Mouse (Mus musculus): ENCODE results near the gene Grm8.

Gene Grm8

DNA sequence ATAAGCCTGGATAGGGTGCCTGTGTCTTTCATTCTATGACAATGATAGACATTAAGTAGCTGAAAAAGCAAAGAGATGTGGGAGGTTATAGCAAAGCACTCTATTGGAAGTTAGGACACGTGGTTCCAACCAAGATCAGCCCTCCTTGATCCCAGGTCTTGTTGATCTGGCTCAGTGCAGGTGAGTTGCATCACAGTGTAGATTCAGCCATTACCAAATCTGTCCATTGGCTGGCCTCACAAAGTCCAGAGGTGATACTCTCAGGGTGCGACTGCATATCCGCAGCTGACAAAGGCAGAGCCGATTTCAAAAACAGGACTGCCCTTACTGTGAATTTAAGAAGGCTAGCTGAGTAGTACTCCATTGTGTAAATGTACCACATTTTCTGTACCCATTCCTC is 103.0 kb downstream of the Grm8 start:
- no peak for DNase-seq

DNA sequence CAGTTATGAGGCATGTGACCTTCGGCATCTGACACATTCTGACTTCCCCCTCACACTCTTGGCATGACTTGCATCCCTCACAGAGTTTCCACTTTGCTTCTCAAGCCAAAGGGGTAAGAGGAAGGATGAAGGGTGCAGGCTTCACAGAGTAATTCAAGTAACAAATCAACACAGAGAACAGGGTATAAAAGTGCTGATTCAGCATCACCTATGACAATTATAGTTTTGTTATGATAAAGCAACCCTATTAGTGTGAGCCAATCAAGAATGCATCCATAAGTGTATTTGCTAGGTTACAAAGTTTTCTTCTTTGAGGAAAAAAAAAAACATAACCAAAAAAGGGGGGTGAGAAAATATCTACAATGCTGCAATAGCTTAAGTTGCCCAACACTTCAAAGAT is 117.3 kb downstream of the Grm8 start:
- DNase-seq = no peak

DNA sequence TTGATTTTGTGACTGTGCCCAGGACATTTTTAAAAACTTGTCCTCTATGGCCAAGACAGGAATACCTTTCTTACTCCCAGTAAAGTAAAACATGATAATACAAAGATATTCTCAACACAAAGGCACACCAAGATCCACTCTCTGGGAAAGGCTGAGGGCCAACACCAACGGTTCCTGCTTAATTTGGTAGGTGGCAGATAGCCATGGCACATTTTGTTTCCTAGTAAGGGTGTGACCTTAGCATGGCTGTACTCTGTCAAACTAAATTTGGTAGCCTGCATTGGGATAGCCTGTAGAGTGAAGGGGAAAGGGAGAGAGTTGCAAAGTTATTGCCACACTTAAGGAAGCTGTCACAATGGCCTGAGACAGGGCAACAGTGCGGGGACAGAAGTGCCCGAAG is 128.0 kb downstream of the Grm8 start:
- DNase-seq = no peak

DNA sequence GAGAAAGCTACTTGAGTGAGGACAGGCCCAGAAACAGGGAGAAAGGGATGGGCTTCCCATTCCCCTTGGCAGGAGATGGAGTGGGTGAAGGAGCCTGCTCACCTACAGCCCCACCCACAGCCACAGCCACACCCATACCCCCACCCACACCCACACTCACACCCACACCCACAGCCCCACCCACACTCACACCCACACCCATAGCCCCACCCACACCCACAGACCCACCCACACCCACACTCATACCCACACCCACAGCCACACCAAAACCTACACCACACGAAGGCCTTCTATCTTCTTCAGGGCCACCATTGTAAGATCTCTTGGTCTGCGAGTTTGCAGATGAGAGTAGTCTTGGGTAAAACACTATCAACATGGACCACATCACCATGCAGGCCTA is 137.7 kb downstream of the Grm8 start:
- DNase-seq = no peak

DNA sequence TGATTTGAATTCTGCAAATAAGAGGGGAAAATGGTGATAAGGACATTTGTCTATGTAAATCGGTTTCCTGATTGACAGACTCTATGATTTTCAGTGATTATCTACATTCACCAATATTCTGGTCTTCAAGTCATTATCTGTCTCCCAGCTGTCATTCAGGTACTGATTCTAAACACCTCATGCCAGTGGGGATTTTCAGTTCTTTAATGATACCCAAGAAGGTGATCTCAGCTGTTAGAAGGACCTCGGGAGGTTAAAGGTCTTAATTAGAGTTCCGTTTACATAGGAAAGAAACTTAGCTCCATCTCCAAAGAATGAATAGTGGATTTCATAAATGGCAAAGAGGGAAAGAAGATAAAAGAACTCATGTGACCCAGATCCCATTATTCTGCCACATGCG is 143.7 kb downstream of the Grm8 start:
- DNase-seq = no peak

DNA sequence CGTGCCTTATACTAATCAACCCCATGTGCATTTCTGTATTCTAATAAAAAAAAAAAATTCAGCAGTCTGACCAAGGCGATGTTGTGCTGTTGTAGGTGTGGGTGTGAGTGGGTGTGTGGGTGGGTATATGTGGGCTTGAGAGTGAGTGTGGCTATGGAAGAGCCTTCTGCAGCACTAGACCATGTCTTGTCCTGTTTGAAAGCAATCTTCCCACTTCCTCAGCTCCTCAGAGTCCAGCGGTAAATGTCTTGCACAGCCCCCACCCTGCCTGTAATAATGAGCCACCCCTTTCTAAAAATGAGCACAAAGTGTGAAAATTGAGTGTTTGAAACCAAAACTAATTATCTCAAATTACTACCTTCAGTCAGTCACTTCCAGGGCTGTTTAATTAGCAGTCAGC is 152.4 kb downstream of the Grm8 start:
- no peak for DNase-seq

DNA sequence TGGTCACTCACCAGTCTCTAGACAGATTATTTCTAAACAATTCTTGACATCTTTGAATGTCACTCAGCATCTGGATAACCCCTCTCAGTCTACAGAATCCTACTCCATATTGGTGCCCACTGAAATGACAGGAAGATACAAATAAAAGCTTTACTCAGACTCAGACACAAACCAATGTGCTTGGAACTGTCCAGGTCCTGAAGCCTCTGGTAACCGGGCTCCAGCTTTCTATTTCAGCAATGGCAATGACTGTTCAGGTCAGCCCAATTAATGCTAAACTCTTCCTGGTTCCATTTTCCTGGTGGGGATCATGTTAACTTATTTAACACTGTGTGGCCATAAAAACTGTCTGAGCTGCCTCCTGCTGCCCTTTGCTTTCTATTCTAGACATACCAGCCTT is 153.0 kb downstream of the Grm8 start:
- no peak for DNase-seq

DNA sequence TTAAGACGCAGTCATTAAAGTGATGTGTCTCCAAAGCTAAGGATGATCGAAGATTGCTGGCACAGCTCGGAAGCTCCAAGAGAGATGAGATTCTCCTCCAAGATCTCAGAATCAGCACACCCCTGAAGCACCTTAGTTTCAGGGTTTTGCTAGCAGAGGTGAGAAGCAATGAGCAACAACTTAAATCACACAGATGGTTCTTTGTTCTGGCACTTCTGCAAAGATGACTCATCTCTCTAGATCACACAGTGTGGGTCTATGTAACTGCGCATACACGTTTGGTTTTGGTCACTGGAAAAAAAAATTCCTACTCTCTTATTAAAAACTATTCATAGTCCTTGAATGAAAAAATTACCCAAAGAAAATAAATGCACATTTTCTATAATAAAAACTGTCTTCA is 157.6 kb downstream of the Grm8 start:
- DNase-seq = no peak

DNA sequence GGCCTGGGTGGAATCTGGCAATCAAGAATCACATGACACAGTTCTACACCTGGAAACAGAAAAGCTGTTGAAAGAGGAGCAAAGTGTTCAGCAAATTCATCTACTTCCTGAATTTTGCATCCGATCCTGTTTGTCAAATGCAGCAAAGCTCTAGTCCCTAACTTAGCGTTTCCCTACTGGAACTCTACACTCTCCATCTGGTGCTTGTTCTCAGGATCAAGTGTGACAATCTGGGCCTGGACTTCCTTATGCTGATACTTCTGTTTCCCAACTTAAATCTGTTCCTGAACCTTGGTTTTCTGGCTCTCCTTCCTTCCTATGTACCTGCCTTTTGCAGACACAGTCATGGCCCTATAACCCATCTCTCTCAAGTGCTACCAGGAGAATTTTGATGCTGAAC is 166.1 kb downstream of the Grm8 start:
- no peak for DNase-seq

DNA sequence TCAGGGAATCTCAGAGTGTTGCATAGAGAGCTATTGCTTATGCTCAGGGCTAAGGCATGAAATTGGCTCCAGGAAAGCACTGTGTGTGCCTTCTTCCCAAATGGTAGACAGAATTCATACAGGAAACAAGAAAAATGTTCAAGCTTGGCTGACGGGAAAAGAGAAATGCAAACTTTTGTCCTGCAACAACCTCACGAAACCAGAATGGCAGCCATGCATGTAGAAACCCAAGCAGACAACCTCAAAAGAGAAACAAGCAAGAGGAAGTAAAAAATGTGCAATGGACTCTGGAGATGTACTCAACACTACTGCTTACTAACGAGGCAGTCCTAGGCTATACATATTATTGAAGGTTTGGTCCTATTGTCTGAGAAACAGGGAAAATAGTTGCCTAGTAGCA is 167.9 kb downstream of the Grm8 start:
- DNase-seq = no peak

DNA sequence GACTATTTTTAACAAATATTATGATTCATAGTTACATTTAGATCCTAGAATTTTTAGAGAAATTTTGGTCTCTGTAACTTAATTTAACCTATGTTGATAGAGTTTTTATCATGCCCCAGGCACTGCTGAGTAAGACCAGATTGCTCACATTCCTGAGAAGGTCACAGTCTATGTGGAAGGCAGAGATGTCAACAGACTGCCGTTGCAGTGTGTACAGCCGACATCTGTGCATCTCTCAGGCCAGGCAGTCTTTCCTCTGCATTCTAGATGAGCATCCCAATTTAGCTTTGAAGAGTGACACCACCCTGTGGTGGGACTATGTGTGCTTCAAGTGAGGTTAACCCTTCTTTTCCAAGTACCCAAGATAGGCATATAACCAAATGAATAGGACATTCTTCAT is 169.7 kb downstream of the Grm8 start:
- no peak for DNase-seq

DNA sequence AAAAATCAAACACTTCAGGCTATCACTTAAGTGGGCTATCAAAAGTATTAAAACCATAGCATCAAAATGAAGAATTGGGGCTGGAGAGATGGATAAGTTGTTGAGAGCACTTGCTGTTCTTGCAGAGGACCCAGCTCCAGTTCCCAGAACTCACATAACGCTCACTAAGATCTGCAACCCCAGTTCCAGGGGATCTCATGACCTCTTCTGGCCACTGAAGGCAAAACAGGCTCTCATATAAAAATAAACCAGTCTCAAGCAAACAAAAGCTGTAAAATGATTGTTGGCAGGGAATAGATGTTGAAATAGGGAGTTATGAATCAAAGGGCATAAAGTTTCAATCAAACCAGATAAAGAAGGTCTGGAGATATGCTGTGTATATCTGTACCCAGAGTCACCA is 171.1 kb downstream of the Grm8 start:
- no peak for DNase-seq

DNA sequence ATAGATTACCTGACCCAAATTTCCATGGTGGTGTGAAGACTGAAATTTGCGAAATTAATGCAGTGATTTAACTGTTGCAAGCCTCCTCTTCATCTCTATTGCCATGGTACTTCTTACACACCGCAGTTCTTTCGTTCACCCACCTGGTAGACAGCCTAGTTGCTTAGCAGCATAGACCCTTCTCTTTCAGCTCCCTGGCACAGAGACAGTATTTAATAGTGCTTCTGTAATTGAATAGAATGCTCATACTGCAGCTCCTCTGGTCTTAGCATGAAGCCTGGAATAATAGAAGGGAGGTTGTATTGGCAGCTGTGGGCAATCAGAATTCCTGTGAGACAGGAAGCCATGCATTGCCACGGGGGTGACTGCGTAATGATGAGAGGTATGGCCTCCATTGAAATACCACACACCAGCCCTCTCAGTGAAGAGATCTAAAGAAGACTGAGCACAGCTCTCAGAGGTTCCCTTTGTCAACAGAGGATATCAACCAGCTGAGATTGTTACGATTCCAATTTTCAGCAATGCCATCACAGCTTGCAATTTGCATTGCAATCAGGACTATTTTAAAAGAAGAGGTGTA is 178.6 kb downstream of the Grm8 start:
- DNase-seq = no peak

DNA sequence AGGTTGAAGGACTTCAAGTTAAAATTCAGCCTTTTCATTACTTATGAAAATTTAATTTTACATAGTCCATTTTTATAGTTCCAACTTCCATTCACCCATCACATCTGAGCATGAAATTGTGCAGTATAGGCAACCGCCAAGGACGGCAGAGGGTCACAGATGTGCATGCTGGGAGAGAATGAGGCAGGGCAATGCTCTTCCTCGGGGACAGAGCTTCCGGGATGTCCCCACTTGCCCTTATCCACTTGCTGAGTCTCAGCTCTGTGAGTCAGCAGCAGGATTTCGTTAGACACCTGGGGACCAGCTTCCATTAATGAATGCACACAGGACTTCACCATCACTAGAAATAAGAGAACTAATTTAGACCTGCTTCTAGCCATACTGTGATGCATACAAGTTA is 183.5 kb downstream of the Grm8 start:
- no peak for DNase-seq

DNA sequence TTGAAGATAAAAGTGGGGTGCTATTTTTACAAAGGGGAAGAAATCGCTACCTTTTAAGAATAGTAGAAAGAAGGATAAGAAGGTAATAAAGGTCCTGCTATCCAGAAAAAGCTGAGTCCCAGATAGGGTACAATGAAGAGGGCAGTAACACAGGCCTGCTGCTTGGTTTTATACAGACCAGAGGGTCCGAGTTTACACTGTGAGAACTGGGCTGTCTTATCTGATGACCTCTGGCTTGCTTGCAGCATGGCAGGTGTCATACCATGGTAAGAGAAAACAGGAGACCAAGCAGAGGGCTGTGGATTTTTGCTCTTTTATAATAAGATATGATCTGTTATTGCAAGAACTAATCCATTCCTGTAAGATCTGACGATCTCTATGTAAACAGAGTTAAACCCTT is 206.9 kb downstream of the Grm8 start:
- no peak for DNase-seq

DNA sequence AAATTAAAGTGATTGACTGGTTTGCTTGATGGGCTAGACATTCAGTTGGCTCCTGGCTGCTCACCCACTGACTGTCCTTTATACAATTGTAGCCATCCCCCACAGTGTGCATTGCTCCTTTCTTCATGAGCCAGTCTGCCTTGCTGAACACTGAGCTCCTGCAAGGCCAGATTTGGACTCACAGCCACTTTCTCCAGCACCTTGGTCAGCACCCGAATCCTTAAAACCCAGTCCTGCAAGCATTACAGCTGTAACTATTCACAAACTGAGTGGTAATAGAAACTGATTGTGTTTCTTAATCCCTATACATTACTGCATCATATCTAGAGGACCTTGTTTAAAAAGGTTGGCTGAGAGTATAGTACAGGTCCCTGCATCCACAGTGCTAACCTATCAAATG is 221.7 kb downstream of the Grm8 start:
- DNase-seq = no peak

DNA sequence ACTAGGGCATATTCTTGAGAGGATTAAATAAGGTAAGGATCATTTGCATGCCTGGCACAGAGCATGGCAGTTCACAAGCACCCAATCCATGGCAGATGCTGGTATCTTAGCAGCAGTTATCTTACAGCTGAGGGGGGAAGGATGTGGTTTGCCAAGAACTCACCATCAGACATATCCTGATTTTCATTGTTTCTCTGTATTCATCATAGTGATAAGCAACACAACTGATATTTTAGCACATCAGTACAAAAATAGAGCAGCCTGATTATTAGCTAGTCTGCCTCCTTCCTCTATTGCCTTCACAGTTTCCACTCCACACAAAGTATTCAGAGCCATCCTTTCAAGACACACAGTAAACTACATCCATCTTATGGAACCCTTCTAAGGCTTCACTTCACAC is 230.6 kb downstream of the Grm8 start:
- no peak for DNase-seq

DNA sequence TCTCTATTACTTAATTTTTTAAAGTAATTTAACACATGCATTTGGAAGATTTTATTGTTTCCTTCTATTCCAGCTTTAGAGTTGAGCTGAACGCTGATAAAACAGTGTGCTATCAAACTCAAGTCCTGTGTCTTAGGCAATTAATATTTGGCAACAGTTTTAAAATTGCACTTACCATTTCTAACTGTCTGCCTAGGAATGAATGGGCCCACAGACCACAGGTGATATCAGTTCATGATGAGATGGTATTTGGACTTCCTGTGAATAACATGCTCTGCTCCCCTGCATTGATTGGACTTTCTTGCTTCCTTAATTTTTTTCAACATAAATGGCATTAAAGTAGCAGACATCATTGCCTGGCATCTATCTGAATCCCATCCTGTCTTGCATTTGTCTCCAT is 232.8 kb downstream of the Grm8 start:
- no peak for DNase-seq

DNA sequence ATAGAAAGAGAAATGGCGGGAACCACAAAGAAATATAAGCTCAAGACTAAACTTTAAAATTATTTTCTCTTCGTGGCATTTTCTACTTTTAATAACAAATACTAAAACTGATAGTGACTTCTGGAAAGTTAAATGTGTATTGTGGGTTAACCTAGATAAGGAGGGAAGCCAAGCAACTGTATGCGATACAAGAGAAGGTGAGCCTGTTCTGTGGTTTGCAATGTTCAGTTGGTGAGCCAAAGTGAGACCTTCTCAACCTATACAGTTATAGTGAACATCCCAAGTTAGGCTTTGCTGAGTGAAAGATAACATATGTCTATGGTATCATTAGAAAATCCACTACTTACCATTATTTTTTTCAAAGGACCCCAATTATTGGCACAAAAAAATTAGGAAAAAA is 233.6 kb downstream of the Grm8 start:
- no peak for DNase-seq

DNA sequence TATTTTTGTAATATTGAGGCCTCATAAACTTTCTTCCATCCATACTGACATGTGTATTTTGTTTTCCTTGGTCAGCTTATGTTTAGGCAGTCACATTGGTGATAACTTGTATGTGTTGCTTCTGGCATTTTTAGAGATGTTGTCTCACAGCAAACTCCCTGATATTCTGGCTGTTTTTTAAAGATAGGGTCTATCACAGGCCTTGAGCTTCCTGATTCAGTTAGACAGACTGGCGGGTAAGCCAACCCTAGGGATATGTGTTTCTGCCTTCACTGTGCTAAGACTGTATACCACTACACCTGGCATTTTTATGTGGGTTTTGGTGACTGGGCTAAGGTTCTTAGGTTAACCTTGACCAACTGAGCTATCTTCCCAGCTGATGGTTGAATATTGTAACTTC is 239.8 kb downstream of the Grm8 start:
- no peak for DNase-seq

DNA sequence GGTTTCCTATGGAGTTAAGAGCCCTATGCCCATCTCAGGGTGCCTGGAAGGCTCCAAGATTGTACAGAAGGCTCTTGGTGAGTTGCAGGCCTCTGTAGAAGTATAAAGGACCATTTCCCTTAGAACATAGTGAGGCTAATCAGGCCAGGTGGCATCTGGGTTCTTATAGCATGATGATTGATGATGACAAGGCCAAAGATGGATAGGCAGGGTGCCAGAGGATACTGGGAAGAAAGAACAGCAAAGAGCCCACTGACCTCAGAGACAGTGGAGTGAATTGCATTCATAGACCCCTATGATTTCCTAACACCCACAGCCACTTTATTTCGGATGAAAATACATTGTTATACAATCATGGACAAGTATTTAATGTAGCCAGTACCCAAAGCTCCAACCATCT is 242.1 kb downstream of the Grm8 start:
- no peak for DNase-seq

DNA sequence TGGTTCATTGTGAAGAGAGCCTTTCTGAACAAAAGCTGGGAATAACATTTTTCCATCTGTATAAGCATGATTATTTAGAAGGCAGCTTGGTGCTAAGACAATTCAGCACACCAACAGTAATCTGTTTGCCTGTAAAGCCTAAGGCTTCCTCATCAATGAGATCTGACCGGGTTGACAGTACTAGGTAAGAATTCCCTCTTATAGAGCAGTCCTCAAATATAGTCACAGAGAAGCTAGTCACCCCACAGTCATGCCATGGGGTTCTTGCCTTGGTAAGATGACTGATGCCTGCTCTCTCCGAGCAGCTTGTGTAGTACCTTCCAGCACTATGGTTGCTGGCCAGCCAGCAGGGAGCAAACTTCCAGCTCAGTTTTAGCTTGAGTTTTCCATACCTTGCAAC is 246.6 kb downstream of the Grm8 start:
- no peak for DNase-seq

DNA sequence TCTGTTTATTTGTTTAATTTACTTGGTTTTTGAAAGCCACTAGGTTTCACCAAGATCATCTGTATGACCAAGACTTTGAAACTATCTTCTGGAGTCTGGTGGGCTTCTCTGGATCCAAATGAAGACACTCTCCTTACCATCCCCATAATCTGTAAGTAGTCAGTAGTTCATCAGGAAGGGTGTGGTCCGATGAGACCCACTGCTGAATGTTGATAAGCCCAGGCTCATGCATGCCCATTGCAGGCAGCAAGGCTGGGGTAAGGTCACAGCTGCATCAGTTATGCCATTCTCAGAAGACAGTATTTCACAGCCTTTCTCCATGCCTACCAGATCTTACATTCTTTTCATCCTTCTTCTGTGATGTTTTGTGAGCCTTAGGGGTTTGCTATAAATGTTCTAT is 247.1 kb downstream of the Grm8 start:
- DNase-seq = no peak

DNA sequence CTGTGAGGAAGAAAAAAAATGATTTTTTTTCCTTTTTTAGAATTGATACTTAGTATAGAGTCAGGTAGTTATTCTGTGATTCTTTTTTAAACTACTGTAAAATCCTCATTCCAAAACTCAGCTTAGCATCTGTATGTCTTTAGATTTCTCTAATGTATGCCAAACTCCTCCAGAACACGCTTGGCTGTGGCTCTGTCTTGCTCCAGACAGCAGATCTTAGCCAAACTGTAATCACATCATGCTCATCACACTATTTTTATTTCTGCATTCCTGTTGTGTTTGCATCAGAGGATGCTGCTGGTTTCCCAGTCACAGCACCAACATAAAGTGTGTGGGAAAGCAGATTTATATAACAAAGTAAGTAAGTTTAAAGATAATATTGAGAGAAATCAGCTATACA is 249.2 kb downstream of the Grm8 start:
- no peak for DNase-seq

DNA sequence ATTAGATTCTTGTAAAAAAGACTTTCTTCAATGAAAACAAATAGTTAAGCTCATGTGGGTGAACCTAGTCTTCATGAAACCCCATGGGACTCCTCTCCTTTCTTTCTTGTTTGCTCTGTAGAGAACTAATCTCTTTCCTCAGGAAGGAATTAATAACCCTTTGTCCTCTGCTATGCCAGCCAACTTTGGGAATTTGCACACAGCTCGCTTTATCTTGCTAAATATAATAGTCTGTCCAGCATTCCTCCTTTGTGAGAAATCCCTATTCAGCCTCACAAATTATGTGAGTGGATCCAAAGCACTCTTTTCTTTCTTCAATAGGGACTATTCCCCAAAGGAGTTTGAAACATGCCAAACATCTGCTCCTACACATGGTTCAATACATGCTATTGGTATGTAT is 285.3 kb downstream of the Grm8 start:
- DNase-seq = no peak

DNA sequence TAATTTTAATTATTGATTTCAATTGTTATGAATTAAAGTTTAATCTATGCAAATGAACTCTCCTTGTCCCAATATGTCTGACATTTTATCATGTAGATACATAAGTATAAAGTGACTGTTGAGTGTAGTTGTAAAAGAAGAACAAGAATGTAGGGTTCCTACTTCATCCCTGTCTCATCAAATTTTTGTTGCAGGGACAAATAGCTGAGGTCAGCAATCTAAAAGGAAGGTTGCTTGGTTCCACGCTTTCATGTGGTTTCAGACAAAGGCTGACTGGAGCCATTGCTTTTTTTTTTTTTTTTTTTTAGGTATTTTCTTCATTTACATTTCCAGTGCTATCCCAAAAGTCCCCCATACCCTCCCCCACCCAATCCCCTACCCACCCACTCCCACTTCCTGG is 298.8 kb downstream of the Grm8 start:
- no peak for DNase-seq

Measured in cerebellum, adult 9-11 months (tissue).